Mouse (Mus musculus) frontal cortex, postnatal 14 days (tissue): ENCODE data around the gene Wdr60.

Experiments used
- DNase-seq, 2 experiments: peaks; one replicate each; pipeline ENCODE4 v3.0.0; 2022; ENCODE audit warnings: low spot score in 2 of 2

The Wdr60 gene

GRCm38 (mm10) chr12:116183212-116183935 is 79.4 kb downstream of the Wdr60 start:
- no peak for DNase-seq

- no peak for DNase-seq
These were observed 80.4 kb downstream of the Wdr60 start for GRCm38 (mm10) chr12:116182376-116182775.

GRCm38 (mm10) chr12:116181436-116182050 is 81.3 kb downstream of the Wdr60 start:
- DNase-seq: no peak

GRCm38 (mm10) chr12:116176930-116177329 is 85.9 kb downstream of the Wdr60 start:
- DNase-seq: no peak

- no peak for DNase-seq
These were observed 93.2 kb downstream of the Wdr60 start for GRCm38 (mm10) chr12:116169666-116170065.

GRCm38 (mm10) chr12:116165368-116165767 is 97.5 kb downstream of the Wdr60 start:
- no peak for DNase-seq

GRCm38 (mm10) chr12:116159695-116160094 is 103.1 kb downstream of the Wdr60 start:
- DNase-seq: no peak

GRCm38 (mm10) chr12:116159223-116159622 is 103.6 kb downstream of the Wdr60 start:
- no peak for DNase-seq

GRCm38 (mm10) chr12:116156792-116157532 is 105.9 kb downstream of the Wdr60 start:
- no peak for DNase-seq
